Mouse (Mus musculus) G1E-ER4 (cell line): ENCODE measurements around the gene Supv3l1. TPM values are rescaled to one million over a fixed set of nuclear protein-coding genes. Genes with fewer than 3 reads are reported as not detected.

Experiments used
- GATA1 ChIP-seq: IDR thresholded peaks from one replicate; pipeline ENCODE4 v1.8.0; 2012; ENCODE audit warnings: low read length, inconsistent platforms
- polyA plus RNA-seq: library from polyadenylated mRNA; stranded (reverse); fragments of >175 nt; gene quantifications from 2 replicates; pipeline ENCODE4 v1.2.3, GENCODE M21; 2012

The Supv3l1 gene
- polyA plus RNA-seq, 1 experiment = 12.3 TPM

DNA sequence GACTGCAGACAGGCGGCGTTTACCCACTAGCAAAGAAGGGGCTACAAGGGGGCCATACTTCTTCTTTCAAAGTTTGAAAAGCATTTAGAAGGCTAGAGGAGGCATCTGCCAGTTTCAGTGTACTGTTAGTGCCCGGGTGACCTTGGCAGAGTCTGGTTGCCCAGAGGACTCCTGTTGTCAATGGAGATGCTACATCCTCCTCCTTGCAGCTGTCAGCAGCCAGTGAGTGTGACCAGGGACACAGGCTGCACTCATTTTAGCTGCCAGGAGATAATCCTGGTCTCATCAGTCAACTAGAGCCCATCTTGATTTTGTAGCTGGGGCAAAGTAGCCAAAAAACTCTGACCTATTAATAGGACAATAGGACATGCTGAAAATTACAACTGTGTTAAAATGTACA, 28.4 kb downstream of the Supv3l1 start:
- TF ChIP-seq GATA1 = no peak

DNA sequence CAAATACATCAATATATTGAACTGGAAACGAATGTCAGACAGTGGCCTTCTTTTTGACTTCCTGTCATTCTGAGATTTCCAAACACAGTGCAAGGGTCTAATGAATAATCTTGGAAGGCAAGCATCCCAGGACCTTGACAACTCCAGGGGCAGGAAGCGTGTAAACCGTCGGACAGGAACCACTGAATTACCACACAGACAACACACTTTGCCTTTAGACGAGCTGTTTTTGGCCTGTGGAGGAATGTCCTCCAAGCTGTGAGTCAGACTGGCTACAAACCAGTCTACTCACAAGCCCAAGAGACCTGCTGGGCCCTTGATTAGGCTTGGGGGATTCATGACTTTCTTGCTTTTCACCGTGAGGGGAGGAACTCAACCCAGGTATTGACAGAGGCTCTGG, 29.1 kb downstream of the Supv3l1 start:
- no peak for TF ChIP-seq GATA1

DNA sequence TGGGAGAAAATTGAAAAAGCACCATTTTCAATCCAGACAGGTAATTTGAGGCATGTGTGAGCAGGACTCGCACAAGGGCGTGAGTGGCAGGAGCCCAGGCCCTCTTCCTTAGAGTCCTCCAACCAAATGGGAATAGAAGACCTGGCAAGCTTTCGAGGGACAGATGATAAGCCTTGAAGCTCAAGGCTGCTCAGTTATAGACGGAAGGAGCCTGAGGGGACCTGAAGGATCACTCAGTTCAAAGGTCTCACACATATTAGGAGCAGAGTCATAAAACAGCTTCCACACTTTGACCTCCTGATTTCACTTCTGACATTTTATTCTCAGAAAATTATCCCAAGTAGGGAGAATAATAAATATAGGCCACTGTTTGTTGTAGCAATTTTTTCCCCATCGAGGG, 30.1 kb downstream of the Supv3l1 start:
- TF ChIP-seq GATA1 = no peak

DNA sequence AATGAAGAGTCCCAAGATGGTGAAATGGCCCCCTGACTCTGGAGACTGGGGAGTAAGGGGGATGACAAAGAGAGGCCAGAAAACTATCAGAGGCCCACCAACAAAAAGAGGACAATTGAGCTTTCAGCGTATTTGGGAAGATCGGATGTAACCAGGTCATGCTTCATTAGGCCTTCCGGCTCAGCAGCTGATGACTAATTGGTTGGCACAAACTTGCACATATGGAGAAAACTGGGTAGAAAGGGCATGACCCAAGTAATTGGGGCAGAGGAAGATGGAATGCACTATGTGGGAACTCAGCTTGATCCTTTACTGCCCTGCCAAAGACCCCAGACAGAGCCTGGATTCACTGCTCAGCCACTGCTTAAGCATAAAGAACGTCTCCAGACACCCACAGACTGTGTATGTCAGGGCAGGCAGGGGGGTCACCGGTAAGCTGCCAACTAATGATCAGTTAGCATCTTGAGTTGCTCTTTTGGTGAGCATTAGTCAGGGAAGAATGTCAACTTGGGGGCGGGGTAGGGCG, 30.6 kb downstream of the Supv3l1 start:
- TF ChIP-seq GATA1 = no peak

DNA sequence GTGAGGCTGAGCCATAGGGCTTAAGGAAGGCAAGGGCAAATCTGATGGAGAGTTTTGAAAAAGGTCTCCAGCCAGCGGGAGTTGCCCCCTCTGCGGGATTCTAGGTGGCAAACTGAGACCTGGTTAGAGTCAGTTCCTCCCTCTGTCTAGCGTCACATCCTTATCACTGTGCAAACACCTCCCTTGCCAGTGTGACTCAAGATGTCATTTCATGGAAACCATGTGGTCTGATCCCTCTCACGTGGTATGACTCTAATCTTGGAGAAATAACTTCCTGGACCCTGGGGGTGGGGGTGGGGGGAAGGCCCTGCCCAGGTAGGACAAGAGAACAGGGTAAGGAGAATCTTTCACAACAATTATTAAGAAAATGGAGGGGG, 35.9 kb downstream of the Supv3l1 start:
- no peak for TF ChIP-seq GATA1

DNA sequence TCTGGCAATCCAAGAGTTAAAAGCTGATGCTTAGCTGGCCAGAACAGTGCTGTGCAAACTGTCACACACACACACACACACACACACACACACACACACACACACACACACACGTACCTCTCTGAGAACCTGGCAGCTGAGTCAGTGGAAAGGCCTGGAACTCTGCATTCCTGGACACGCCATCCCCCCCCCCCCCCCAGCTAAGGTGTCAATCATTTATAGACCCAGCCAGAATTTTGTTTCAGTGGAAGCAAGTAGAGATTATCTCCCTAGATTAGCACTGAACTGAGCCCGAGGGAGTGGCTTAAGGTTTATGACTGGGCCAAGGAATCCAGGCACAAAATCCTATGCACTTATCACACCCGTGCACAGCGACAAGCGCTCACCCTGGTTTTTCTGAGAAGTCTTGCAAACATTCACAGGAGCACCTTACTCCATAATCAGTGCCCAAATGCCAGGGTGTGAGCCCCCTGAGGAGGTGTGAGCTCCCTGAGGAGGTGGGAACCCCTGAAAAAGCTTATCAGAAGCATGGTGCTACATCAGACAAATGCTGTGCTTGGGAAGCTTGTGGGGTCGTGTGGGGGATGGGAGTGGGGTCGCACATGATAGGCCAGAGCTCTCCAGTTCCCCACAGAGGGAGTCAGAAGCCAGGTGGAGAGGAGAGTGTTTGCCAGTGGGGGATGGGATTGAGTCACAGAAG, 36.5 kb downstream of the Supv3l1 start:
- TF ChIP-seq GATA1 = peak; percentile 27

DNA sequence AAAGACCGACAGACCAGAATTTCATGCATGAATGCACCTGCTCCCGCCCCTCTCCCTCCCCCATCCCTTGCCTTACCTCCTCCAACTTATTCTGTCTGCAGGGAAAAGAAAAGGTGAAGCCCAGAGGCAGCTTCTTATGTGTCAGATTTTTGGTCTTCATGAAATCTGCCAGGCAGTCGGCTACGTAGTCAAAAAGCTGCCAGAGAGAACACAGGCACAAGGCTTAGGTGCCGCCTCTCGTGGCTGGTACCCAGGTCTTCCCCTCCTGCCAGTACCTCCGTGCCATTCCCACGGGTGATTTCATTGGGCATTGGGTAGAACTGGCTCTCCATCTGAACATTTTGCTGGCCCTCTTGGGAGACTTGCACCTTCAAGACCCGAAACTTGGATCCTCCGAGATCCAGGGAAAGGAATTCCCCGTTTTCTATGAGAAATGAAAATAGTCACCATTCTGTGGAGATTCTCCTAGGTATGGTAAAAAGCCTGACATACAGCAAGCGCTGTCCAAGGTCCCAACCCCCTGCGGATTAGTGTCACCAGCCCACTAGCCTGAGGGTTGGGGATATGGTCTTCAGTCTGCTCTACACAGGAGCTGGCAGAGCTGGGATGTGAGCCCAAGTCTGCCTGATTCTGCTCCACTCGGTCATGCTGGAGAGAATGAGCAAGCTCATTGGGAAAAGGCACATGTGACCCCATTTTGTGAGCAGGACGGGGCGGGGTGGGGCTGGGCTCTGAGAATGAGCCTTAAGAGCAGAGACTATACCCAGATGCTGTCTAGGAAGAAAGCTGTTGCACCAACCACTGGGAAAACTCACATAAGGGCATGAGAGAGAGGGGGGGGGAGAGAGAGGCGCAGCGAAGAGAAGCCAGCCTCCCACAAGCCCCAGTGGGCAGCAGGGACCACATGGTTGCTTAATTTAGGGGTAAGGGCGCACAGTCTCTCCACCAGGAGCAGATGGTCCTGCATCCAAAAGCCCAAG, 37.8 kb downstream of the Supv3l1 start:
- no peak for TF ChIP-seq GATA1

DNA sequence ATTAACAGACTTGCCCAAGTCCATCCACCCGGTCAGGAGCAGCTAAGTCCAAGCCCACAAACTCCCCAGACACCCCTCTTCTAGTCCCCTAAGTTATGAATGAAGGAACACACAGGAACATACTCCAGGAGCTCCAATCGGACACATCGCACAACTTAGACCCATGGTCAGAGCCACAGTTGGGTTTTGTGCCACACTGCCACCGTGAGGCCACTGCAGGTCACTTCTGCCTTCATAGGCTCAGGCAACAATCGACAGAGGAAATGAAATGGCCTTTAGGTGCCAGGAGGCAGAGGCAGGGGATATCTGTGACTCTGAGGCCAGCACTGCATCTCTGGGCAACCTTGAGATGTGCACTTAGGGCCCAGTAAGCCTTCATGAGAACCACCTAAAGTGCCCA, 38.6 kb downstream of the Supv3l1 start:
- TF ChIP-seq GATA1 = no peak

DNA sequence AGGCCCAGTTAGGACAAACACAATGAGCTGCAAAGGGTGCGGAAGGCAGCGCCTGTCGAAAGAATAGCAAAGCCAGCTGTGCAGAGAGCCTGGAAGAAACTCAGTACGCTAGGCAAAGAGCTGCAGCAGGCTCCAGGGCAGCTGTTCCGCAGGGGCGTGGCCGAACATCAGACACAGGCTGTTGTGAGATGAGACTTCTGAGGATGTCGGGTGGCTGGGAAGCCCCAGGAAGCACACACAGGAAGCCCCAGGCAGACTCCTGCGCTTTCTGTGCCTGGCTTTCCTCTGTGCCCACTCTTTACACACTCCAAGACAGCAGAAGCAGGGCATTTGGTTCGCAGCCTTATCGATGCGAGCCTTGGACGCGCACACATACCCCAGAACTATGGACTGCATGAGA, 44.6 kb downstream of the Supv3l1 start:
- no peak for TF ChIP-seq GATA1

DNA sequence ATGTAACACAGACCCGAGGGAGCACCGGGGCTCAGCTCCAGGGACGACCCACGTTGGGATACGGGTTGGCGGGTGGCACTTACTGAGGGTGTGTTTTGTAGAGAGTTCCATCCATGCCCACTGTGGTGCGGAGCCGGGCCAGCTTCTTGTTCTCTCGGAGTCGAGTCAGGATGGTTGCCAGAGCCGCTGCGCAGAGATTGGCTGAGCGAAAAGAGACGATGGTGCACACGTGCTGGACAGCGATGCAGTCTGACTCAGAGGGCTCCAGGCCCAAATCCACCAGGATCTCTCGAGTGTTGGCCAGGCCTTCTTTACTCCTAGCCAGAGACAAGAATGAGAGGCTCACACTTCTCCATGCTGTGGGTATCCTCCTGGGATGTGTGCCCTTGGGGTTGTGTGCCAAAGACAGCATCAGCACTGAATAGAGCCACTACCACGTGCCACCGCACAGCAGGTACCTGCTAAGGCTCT, 47.9 kb downstream of the Supv3l1 start:
- no peak for TF ChIP-seq GATA1

DNA sequence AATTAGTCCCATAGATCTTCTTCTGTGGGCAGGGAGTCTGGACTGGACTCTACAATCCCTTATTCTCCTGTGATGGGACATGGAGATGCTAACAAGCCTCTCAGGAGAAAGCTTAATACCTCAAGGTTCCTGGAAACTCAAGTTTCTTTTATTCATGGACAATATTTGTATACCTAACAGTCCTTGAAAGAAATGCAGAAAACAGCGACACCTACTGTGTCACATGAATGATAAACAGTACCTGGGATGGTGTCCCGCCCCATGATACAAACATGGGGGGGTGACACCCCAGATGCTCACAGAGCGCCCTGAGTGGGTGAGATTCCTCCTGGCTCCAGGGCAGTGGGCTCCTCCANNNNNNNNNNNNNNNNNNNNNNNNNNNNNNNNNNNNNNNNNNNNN, 66.5 kb downstream of the Supv3l1 start:
- TF ChIP-seq GATA1 = no peak

DNA sequence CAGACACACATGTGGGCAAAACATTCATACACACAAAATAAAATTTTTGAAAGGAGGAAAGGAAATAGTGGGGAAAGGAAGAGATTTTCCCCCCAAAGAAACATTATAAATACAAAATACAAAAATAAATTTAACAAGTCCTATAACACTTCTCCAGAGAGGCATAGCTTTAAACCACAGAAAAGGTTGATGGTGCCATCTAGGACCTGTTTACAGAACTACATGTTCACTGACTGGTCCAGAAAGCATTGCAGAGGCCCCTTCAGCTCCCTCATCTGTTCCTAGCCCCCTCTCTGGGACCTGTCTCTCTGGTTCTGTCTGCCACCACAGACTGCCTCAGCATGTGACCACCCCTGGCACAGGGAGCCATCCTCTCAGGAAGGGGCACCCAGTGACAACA, 68.6 kb downstream of the Supv3l1 start:
- TF ChIP-seq GATA1 = no peak

DNA sequence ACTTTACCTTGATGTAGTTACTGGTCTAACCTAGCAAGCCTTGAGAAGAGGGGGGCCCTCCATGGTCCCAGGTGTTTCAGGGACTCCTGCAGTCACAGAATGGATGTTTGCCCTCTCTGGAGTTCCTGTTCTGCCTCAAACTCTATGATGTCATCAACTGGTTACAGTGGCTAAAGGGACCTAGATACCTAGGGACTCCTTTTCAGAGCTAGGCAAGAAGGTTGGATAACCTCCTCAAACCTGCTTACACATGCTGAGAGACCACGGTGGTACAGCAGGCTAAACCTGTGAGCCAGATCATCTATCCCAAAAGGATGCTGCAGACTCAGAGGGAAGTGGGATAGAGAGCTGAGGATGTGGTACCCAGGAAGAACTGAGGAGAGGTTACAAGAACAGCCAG, 69.7 kb downstream of the Supv3l1 start, which contains the start of gene Hk1:
Hk1 (minus strand) TSS at position 101 of the 400 bp plus-strand sequence.
- no peak for TF ChIP-seq GATA1

Other genes starting within 250 kb of the Supv3l1 start
- 0.35 and 0.70 TPM in 2 replicates for gene Tspan15, start 218.5 kb downstream of the Supv3l1 start, polyA plus RNA-seq
- gene Tacr2, start 197.3 kb downstream of the Supv3l1 start, polyA plus RNA-seq = not detected in 2 replicates
- gene Hk1, start 69.8 kb downstream of the Supv3l1 start, polyA plus RNA-seq = 295 and 311 TPM in 2 replicates
- not detected in 2 replicates for gene Hkdc1, start 27.2 kb downstream of the Supv3l1 start, polyA plus RNA-seq
- gene 4930507D05Rik, start 249 bp downstream of the Supv3l1 start, polyA plus RNA-seq = 0.05 and 0.12 TPM in 2 replicates
- 5.6 and 6.8 TPM in 2 replicates for gene Vps26a, start 37.1 kb upstream of the Supv3l1 start, polyA plus RNA-seq
- gene Srgn, start 77.7 kb upstream of the Supv3l1 start, polyA plus RNA-seq = 1.8 and 10.7 TPM in 2 replicates
- 11.1 and 11.6 TPM in 2 replicates for gene Kif1bp, start 128.7 kb upstream of the Supv3l1 start, polyA plus RNA-seq
- gene Ddx21, start 152.5 kb upstream of the Supv3l1 start, polyA plus RNA-seq = 61.8 and 75.7 TPM in 2 replicates
- 31.2 and 44.2 TPM in 2 replicates for gene Ddx50, start 201.5 kb upstream of the Supv3l1 start, polyA plus RNA-seq